Mouse (Mus musculus) heart, adult 11 months (tissue): Measurements from ENCODE around the gene Cep162.
A peak's percentile ranks its signal among the peaks of the same experiment; 100 is the strongest.

Experiments
- DNase-seq: peaks from one replicate; pipeline ENCODE4 v3.0.0; 2022

Cep162 gene

GRCm38 (mm10) chr9:87254903-87255695 lies at the start of gene Cep162:
Gene Cep162 (minus strand): TSS chr9:87255536.
- DNase-seq: peak; percentile 99

- no peak for DNase-seq
These were observed 47.9 kb upstream of the Cep162 start for GRCm38 (mm10) chr9:87303196-87303595.

DNA sequence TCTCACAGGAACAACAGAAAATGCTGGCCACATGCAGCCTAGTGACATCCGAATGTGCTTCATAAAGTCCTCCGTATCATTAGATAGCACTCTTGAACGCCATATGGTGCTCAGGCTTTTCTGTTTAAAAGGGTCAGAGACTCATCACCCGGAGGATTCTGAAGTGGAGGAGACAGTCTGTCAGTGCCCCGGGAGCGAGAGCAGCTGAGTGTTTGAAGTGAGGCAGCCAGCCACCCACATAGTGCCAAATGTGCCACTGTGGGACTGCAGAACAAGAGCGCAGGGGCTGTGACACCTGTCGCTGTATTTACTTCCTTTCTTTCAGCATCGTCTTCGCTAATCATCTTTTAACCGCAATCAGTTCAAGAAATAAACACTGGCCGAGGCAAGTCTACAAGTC lies 43.6 kb upstream of the Cep162 start:
- DNase-seq: no peak

- no peak for DNase-seq
These were observed 42.2 kb upstream of the Cep162 start for GRCm38 (mm10) chr9:87297522-87297921.

DNA sequence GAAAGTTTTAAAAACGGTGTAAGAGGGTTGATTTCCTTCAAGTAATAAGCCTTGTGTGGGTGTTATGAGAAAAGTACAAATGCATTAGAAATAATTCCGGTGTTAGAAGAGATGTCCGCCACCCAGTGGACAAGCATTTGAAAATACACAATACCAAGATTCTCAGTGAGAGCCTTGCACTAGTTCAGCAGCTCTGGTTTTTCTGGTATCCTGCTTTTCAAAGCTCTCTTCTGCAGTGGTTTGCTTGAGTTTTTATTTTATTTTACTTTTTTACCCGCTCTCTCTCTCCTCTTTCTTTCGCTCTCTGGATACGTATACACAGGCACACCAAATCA lies 327 bp upstream of the Cep162 start:
- DNase-seq: no peak

DNA sequence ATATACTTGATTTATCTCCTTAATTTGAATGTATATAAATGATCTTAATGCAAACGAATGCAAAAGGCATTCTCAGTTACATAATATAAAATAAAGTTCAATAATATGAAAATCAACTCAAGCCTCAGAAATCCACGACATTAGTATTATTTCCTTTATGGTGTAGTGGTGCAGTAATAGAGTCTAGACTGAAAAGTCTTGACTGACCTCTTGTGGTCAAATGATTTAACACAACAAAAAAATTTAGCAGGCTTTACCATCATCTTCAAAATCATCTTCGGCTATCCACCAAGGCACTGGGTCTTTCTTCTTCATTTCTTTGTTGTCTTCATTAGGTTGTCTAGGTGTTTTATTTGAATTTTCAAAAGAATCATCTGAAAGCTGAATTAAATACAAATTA lies 7.2 kb downstream of the Cep162 start:
- no peak for DNase-seq

GRCm38 (mm10) chr9:87247678-87248077 lies 7.7 kb downstream of the Cep162 start:
- no peak for DNase-seq

GRCm38 (mm10) chr9:87213204-87213603 lies 42.1 kb downstream of the Cep162 start:
- DNase-seq: peak; percentile 61

DNA sequence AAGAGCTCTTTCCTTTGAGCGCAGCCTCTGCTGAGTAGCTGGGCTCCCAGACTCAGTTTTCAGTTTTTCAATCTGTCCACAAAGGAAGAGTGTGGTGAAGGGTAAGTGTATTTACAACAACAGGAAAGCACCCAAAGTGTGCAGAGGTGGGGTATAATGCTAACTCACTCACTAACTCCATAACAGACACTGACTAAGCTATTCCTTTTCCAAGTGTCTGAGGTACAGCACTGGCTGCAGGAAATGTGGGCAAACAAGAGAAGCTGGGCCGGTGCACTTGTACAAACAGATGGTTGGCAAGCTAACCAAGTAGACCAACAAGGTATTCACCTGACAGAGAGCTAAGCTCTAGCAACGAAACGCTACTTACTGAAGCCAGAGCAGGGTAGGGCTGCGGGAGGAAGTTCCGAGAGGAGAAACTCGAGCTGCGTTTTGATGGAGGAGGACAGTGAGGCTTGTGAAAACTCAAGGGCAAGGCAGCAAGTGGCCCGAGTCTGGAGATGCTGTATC lies 44.5 kb downstream of the Cep162 start:
- no peak for DNase-seq

DNA sequence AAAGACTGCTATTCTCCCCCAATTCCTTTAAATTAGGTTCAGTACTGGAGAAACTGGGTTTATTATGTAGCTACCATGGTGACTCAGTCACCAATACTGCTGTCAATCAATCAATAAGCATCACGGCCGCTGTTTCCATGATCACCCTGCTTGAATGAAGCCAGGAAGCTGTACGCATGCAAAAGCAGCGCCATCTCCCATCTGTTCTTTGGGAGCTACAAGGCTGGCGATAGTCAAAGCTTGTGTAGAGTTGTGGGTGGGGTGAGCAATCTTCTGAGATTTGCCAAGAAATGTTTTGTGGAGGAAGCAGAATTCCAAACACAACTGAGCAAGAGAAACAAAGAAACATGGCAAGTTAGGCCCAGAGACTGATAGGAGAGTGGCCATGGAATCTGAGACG lies 52.9 kb downstream of the Cep162 start:
- peak; percentile 31 for DNase-seq

DNA sequence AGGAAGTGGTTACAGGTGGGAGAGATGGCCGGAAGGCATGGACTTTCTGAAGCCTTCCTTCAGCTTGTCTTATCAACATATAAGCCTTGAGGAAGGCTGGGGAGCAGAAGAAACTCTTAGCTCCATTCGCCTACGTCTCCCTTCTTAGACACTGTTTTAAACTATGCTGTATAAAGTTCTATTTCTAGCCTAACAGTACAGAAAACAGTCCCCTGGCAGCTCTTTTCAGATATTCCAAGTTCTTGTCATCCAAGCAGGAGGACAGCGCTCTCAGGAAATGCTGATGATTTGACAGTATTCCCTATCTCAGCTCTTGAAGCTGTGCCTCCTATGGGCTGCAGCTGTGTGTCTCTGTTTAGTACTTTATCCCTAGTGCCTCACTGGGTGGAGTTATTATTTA lies 54.4 kb downstream of the Cep162 start:
- DNase-seq: no peak

- peak; percentile 71 for DNase-seq
These were observed 54.9 kb downstream of the Cep162 start for GRCm38 (mm10) chr9:87200426-87200825.

GRCm38 (mm10) chr9:87198036-87198435 lies 57.3 kb downstream of the Cep162 start:
- no peak for DNase-seq

DNA sequence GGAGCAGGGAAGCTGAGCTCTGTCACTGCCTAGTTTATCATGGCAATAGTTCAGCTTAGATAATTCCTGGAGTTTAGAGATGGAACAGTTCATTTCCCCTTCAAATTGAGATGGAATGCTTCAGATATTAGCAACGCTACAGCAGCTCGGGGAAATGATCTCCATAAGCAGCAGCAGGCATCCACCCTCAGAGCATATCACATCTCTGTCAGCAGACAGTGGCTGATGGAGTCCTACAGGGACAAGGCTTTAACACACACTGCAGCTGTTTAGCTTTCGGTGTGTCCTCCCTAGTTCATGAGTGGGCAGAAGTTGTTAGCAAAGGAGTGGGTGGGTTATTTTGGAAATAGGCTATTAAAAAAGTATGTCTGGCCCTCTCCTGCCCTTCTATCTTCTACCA lies 58.1 kb downstream of the Cep162 start:
- DNase-seq: peak; percentile 61

DNA sequence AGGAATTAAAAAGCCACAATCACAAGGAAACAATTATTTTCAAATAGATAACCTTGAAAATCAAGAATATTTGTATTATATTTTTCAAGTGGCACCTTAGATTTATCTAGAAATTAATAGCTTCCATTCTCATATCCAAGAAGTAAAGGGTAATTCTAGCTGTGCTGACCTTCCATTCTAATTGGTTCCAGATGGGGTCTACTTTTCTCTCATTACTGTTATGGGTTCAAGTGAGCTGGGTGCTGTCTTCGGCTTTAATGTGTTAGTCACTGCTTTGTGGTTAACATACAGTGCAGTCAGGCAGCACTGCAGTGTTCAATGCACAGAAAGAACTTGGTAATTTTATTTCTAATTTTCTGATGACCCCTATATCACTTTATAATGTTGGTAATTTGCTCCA lies 61.6 kb downstream of the Cep162 start:
- DNase-seq: peak; percentile 10

DNA sequence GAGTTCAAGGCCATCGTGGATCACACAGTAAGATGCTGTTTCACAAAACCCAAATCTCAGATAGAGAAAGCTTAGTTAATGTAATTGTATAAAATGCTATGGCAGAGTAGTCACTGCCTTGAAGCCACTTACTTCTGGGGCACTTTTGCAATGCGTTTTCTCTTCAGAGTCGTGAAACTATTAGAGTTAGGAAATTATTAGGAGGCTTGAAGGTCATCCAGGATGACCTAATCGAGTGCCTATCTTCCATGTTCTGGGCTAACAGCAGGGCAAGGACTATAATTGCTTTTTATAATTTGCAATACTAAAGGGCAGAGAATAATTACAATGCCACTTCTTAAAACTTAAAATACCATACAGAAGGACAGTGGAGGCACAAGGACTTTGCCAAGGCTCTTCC lies 68.0 kb downstream of the Cep162 start:
- no peak for DNase-seq

DNA sequence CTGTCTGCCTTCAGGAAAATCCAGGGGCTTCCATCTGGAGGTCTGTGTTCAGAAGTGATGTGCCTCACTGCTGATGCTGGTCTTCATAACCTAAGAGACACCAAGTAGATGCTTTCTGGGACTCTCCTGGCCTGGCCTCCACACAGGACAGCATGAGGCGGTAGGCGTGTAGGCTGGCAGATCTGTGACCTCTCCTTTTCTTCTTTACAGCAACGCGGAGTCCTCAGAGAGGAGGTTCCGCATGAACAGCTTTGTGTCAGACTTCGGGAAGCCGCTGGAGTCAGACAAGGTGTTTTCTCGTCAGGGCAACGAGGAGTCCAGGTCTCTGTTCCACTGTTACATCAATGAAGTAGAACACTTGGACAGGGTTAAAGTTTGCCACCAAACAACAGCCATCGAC lies 73.1 kb downstream of the Cep162 start:
- DNase-seq: no peak

GRCm38 (mm10) chr9:87178534-87178933 lies 76.8 kb downstream of the Cep162 start:
- DNase-seq: no peak

GRCm38 (mm10) chr9:87171517-87171916 lies 83.8 kb downstream of the Cep162 start:
- DNase-seq: peak; percentile 91

DNA sequence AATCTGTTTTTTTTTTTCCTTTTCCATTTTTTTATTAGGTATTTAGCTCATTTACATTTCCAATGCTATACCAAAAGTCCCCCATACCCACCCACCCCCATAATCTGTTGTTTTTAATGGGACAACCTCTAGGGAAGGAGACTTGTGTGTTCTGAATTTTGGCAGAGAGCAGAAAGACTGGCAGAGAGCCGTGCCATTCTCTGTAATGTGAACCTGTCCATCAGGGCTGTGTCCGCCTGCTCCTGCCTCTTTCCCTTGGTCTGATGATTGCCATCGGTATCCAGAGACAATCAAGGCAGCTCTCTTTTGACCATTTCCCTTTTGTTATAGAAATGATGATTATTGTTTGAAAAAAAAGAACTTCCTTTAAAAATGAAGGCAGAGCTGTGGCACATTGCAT lies 84.4 kb downstream of the Cep162 start:
- no peak for DNase-seq

DNA sequence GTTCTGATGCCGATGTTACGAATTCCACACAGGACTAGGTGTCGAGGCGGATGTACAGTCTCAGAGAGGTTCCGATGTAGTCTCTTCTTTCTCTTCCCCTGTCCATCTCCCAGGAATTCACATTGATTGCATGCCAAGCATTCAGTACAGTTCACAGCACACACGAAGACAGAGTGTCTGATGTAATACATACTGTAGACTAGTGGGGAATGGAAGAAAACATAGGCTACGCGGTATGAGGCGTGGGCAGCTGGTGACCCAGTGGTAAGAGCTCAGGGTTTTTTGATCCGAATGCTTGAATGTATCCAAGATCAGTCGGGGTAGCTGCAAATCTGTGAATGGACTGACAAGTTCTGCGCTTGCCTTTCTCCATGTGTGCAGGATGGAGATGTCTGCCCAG lies 86.2 kb downstream of the Cep162 start:
- DNase-seq: no peak

GRCm38 (mm10) chr9:87168051-87168450 lies 87.3 kb downstream of the Cep162 start:
- DNase-seq: no peak

- no peak for DNase-seq
These were observed 88.1 kb downstream of the Cep162 start for GRCm38 (mm10) chr9:87167001-87167830.

GRCm38 (mm10) chr9:87162559-87162958 lies 92.8 kb downstream of the Cep162 start:
- peak; percentile 90 for DNase-seq
